Mouse (Mus musculus): ENCODE data around the gene Mtg2. TPM values are rescaled to one million over a fixed set of nuclear protein-coding genes. Genes with fewer than 3 reads are reported as not detected.

Mtg2 gene
- total RNA-seq, 2 experiments from 2014 or later = 19.2 to 22.7 TPM

GRCm38 (mm10) chr2:180117485-180118194 is 47.3 kb downstream of the Mtg2 start:
- Histone ChIP-seq H3K4me3 (no peak overlapping the region), H3K27ac (peak overlapping the region; percentile 87; the same call in 1 of the 2 replicates)
- DNase-seq (ENCODE audit: low spot score in 2 of 2) = peak; percentile 51 to 66
- TF ChIP-seq CTCF (conservative IDR thresholded peaks at IDR 0.05) = no peak

DNA sequence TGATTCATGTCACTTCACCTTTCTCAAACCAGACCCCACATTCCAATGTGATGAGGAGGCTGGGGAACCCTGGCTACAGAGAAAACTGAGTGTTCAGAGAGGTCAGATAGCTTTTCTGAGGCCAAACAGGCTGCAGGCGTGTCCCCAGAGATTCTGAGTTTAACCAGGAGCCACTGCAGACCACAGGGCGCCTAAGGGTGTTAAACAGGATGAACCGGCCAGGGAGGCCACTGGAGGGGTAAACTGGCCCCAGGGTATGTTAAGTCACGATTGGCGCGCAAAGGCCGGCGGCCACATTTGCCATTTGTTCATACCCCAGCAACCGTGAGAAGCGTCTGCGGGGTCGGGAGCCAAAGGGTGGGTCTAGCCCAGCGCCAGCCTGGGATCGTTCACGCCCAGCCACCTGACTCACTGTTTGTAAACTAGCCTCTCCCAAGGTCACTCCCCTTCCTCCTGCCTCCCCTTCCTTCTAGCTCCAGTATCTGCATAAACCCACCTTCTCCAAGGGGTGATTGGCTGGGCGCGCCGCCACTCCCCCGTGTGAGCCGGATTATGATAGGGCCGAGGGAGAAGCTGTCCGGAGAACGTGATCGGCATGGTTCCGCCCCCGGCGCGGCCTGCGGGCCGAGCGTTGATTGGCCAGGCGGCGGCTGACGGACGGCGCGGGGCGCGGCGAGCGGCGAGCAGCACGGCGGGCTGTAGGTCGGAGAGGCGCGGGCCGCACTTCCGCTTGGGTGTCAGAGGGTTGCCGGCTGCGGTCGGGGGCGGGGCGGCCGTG is 48.5 kb downstream of the Mtg2 start, which contains the start of gene Osbpl2:
Gene Osbpl2 (plus strand): TSS at position 646 of the 778 bp plus-strand sequence.
- Histone ChIP-seq H3K27ac (peak within 1 kb of the TSS; percentile 88), H3K4me3 (peak within 1 kb of the TSS; percentile 78)
- DNase-seq (ENCODE audit: low spot score in 2 of 2) = peak; percentile 99 to 100
- no peak for TF ChIP-seq CTCF (conservative IDR thresholded peaks at IDR 0.05)

DNA sequence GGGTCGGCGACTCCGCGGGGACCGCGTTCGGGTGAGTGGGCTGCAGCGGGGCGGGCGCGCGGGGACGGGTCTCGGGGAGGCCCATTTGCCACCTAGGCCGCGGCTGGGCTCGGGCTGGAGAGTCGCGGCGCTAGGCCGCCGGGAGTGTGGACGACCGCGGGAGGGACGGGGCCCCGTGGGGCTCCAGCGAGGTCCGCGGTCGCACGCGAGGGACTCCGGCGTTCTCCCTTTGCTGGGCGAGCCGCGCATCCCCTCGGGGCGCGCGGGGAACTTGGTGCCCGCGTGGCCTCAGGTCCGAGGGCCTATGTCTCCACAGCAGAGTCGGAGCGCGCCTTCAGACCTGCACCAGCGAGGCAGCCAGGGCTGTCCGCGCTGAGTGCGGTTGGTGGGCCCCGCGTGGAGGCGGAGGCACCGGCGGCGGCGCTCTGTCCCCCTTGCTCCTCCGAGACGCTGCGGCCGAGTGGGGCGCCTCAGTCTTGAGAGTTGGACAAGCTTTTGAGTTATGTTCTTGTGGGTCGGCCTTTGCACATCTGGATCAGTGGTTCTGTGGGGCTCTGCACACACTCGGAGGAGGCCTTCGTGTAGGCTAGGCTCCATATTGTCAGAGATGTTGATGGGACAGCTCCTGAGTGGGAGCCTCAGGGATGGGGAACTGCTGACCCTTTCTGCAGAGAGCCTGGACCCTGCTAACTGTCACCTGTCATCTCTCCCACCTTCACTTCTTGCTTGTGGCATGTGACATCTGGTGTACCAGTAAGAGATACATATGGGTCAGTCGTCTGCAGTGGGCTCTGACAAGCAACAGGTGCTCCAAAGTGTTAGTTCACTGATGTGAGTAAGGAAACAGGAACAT is 49.3 kb downstream of the Mtg2 start:
- TF ChIP-seq CTCF (conservative IDR thresholded peaks at IDR 0.05) = no peak
- Histone ChIP-seq H3K4me3 (peak overlapping the region; percentile 78), H3K27ac (peak overlapping the region; percentile 88)
- no peak for DNase-seq (ENCODE audit: low spot score in 2 of 2)

GRCm38 (mm10) chr2:180120292-180120761 is 49.9 kb downstream of the Mtg2 start:
- Histone ChIP-seq H3K27ac (0 out of 2 replicates have a peak overlapping the region, but pooled peaks have one; percentile 88), H3K4me3 (peak overlapping the region; percentile 78)
- DNase-seq (ENCODE audit: low spot score in 2 of 2) = no peak
- no peak for TF ChIP-seq CTCF (conservative IDR thresholded peaks at IDR 0.05)

DNA sequence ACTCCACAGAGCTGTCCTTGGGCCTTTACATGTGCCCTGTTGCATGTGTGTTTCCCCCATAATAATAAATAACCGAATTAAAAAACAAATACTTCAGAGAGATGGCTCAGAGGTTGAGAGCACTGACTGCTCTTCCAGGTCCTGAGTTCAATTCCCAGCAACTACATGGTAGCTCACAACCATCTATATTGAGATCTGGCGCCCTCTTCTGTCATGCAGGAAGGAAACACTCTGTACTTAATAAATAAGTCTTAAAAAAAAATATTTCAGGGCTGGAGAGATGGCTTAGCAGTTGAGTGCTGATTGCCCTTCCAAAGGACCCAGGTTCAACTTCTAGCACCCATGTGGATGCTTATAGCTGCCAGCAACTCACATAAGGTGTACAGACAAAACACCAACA is 53.8 kb downstream of the Mtg2 start:
- H3K27ac ChIP-seq = no peak overlapping the region
- TF ChIP-seq CTCF (conservative IDR thresholded peaks at IDR 0.05) = peak; percentile 51

GRCm38 (mm10) chr2:180126195-180126594 is 55.8 kb downstream of the Mtg2 start:
- H3K27ac ChIP-seq = peak overlapping the region; percentile 5; the same call in 1 of the 2 replicates
- peak in 1 of 2 experiments; percentile 57 for DNase-seq (ENCODE audit: low spot score in 2 of 2)
- TF ChIP-seq CTCF (conservative IDR thresholded peaks at IDR 0.05) = no peak
- H3K4me3 ChIP-seq = no peak overlapping the region

More for the DNA sequence above, 53.8 kb downstream of the Mtg2 start:
- no peak for DNase-seq (ENCODE audit: low spot score in 2 of 2)
- H3K4me3 ChIP-seq = no peak overlapping the region

GRCm38 (mm10) chr2:180127675-180128074 is 57.3 kb downstream of the Mtg2 start:
- DNase-seq (ENCODE audit: low spot score in 2 of 2) = no peak
- no peak overlapping the region for H3K4me3 ChIP-seq
- H3K27ac ChIP-seq = no peak overlapping the region
- no peak for TF ChIP-seq CTCF (conservative IDR thresholded peaks at IDR 0.05)

DNA sequence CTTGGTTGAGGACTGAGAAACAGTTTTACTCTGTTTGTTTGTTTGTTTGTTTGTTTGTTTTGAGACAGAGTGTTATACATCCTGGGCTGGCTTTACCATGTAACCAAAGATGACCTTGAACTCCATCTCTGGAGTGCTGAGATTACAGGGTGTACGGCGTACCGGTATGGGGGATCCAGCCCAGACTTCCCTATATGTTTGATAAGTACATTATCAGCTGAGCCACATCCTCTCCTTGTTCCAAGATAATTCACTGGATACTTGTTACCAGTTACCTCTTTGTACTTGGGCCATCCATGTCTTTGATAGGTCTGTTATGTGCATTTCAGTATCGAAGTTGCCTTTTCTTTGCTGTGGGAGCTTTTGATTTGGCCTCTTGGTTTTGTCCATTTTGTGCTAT is 62.8 kb downstream of the Mtg2 start:
- H3K27ac ChIP-seq = no peak overlapping the region
- DNase-seq (ENCODE audit: low spot score in 2 of 2) = no peak
- TF ChIP-seq CTCF (conservative IDR thresholded peaks at IDR 0.05) = no peak
- H3K4me3 ChIP-seq = no peak overlapping the region

DNA sequence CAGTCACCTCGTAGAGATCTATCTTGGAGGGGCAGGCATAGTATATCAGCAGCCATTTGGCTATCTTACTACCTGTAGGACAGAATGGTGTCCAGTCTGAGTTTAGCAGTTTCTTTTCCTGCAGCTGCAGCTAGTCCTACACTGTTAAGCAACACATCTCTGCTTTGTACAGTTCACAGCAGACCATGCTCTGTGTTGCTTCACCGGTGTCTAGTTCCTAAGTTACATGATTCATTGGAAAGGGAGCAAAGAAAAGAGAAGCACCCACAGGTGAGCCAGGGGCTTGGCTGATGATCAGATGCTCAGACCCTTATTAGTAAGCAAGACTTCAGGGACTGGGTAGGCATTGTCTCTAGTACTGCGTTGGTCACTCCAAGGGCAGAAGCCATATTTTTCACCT is 63.5 kb downstream of the Mtg2 start:
- TF ChIP-seq CTCF (conservative IDR thresholded peaks at IDR 0.05) = no peak
- H3K27ac ChIP-seq = no peak overlapping the region
- no peak for DNase-seq (ENCODE audit: low spot score in 2 of 2)
- H3K4me3 ChIP-seq = no peak overlapping the region

GRCm38 (mm10) chr2:180135414-180135813 is 65.0 kb downstream of the Mtg2 start:
- no peak for TF ChIP-seq CTCF (conservative IDR thresholded peaks at IDR 0.05)
- Histone ChIP-seq H3K4me3 (no peak overlapping the region), H3K27ac (no peak overlapping the region)
- DNase-seq (ENCODE audit: low spot score in 2 of 2) = no peak

Other genes starting within 250 kb of the Mtg2 start
- gene Taf4, start 93.9 kb upstream of the Mtg2 start, total RNA-seq (2021) = 10 to 100 TPM; 22.5 to 23.4 TPM
- gene Lsm14b, start 45.6 kb upstream of the Mtg2 start, total RNA-seq (2021) = 100 to 1,000 TPM in 1 of 2 experiments, 10 to 100 TPM in 1; 93.9 to 100 TPM
- gene Psma7, start 28.2 kb upstream of the Mtg2 start, total RNA-seq (2021) = 100 to 1,000 TPM; 166 to 176 TPM
- gene Ss18l1, start 28.1 kb upstream of the Mtg2 start, total RNA-seq (2021) = 10 to 100 TPM; 43.2 to 44.9 TPM
- gene Hrh3, start 33.9 kb downstream of the Mtg2 start, total RNA-seq (2021) = 10 to 100 TPM; 46.4 to 47.6 TPM
- gene Osbpl2, start 48.7 kb downstream of the Mtg2 start, total RNA-seq (2021) = 10 to 100 TPM; 46.0 to 49.2 TPM
- gene Adrm1, start 100.9 kb downstream of the Mtg2 start, total RNA-seq (2021) = 100 to 1,000 TPM; 105 to 108 TPM
- 1 to 10 TPM; 6.9 to 8.9 TPM for gene Lama5, start 155.3 kb downstream of the Mtg2 start, total RNA-seq (2021)
- gene Rps21, start 186.8 kb downstream of the Mtg2 start, total RNA-seq (2021) = 100 to 1,000 TPM; 713 to 738 TPM
- gene Cables2, start 202.9 kb downstream of the Mtg2 start, total RNA-seq (2021) = 10 to 100 TPM; 31.6 to 37.5 TPM
- gene Rbbp8nl, start 219.3 kb downstream of the Mtg2 start, total RNA-seq (2021) = not detected